8 mouse cellular contexts compared by ENCODE assay signal in the genomic region with DNA sequence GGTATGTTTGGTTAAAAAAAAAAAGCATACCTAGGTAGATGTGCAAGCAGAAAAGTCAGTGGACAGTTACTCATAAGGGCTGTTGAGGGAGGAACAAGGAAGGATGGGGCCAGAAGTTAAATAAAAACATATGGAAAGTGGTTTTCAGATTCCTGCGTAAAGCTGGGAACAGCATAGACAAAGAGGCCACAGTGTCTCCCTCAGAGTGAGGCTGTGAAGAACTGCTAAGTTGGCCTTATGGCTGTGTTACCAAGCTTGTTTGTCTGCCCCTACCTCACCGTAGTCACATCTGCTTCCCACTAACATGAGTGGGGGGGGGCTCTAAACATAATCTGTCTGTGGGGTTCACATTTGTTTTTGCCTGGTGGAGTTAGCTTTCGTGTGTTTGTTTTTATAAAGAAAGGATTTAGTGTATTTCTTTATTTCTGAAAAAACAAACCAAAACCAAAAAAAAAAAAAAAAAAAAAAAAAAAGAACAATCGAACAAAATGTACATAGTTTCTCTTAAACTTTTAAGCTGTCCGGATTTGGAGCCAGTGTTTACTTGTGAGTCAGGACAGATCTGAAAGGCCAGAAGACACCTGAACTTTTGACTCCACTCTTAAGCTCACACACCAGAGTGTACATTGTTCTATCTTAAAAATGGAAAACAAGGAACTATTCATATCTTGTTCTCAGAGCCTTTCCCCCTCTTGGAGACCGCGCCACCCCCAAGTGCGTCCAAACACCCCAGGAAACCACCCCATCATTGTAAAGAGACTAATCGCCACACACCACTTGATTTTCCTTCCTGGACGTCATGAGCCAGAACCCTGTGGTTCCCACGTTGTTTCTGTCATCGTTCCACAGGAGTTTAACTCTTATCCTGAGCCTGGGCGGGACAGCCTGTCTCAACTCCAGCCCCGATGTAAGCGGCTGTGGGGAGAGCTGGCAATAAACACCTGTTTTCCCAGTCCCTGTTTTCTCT.
DNase-seq lines count a peak whose midpoint lies in the region; ATAC-seq and TF ChIP-seq lines count a peak whose summit lies in the region.

No protein-coding gene starts in this region.

- H3K4me1 ChIP-seq in hindbrain, embryonic 11.5 days (replicated peaks; ENCODE audit: control insufficient read depth, insufficient read depth, low read length) = no peaks in the 10 kb centered on the region
- no peaks in the 10 kb centered on the region for H3K4me1 ChIP-seq in hindbrain, postnatal 0 days (ENCODE audit: insufficient read depth, low read length)
- H3K4me1 ChIP-seq in embryonic facial prominence, embryonic 10.5 days = peaks cover 68% of the 10 kb centered on the region
- H3K4me1 ChIP-seq in hindbrain, embryonic 15.5 days (replicated peaks) = peaks cover 9% of the 10 kb centered on the region
- peaks cover 7% of the 10 kb centered on the region; the same call in 1 of the 2 replicates for H3K4me1 ChIP-seq in lung, postnatal 0 days (ENCODE audit: insufficient read depth, low read depth, low read length)
- no peaks in the 10 kb centered on the region for H3K4me1 ChIP-seq in cerebellum, adult 2 months (ENCODE audit: control insufficient read depth, insufficient read depth, low read length)
- 0 out of 2 replicates have a peak, but pooled peaks cover 2% of the 10 kb centered on the region for H3K4me1 ChIP-seq in midbrain, embryonic 16.5 days (ENCODE audit: control insufficient read depth, insufficient read depth, low read length)

- WGBS in hindbrain, embryonic 11.5 days = 61% methylated on average over 15 of the region's 15 CpGs
- 45% methylated on average over 15 of the region's 15 CpGs for WGBS in hindbrain, postnatal 0 days
- WGBS in embryonic facial prominence, embryonic 10.5 days = 36% methylated on average over 15 of the region's 15 CpGs
- 57% methylated on average over 15 of the region's 15 CpGs for WGBS in hindbrain, embryonic 15.5 days
- WGBS in lung, postnatal 0 days = 22% methylated on average over 15 of the region's 15 CpGs
- 44% methylated on average over 15 of the region's 15 CpGs for WGBS in cerebellum, adult 2 months
- 69% methylated on average over 15 of the region's 15 CpGs for WGBS in midbrain, embryonic 16.5 days

- H3K4me3 ChIP-seq in hindbrain, embryonic 11.5 days (ENCODE audit: low read depth, low read length) = no peak overlapping the region
- H3K4me3 ChIP-seq in hindbrain, postnatal 0 days (ENCODE audit: low read length) = no peak overlapping the region
- H3K4me3 ChIP-seq in embryonic facial prominence, embryonic 10.5 days = no peak overlapping the region
- no peak overlapping the region for H3K4me3 ChIP-seq in hindbrain, embryonic 15.5 days
- no peak overlapping the region for H3K4me3 ChIP-seq in lung, postnatal 0 days (ENCODE audit: low read depth, low read length)
- no peak overlapping the region for H3K4me3 ChIP-seq in cerebellum, adult 2 months (replicated peaks; ENCODE audit: insufficient read depth, low read depth, low read length)
- no peak overlapping the region for H3K4me3 ChIP-seq in midbrain, embryonic 16.5 days (ENCODE audit: low read depth, low read length)

- TF ChIP-seq POLR2A in cerebellum, adult 2 months (IDR thresholded peaks at IDR 0.05; ENCODE audit: borderline replicate concordance, insufficient read depth, low read length) = no peak

- TF ChIP-seq EP300 in lung, postnatal 0 days (IDR thresholded peaks at IDR 0.05) = peak; percentile 87

- no peak for DNase-seq in hindbrain, embryonic 11.5 days (ENCODE audit: low spot score)
- DNase-seq in hindbrain, postnatal 0 days (ENCODE audit: low spot score) = no peak
- peak; percentile 60 for DNase-seq in embryonic facial prominence, embryonic 10.5 days (ENCODE audit: low spot score)
- peak; percentile 73 for DNase-seq in lung, postnatal 0 days (ENCODE audit: low spot score)
- DNase-seq in cerebellum, adult 2 months = no peak
- no peak for DNase-seq in adipocyte (ENCODE audit: low spot score)

- no peak for TF ChIP-seq CTCF in hindbrain, postnatal 0 days (IDR thresholded peaks at IDR 0.05; ENCODE audit: low read depth)
- no peak for TF ChIP-seq CTCF in lung, postnatal 0 days (IDR thresholded peaks at IDR 0.05)
- no peak for TF ChIP-seq CTCF in cerebellum, adult 2 months (IDR thresholded peaks at IDR 0.05; ENCODE audit: borderline replicate concordance, insufficient read depth, low read depth, low read length)

- H3K9me3 ChIP-seq in hindbrain, embryonic 11.5 days (ENCODE audit: control insufficient read depth, low read length) = no peaks in the 10 kb centered on the region
- H3K9me3 ChIP-seq in hindbrain, postnatal 0 days (ENCODE audit: low read length) = no peaks in the 10 kb centered on the region
- H3K9me3 ChIP-seq in embryonic facial prominence, embryonic 10.5 days = no peaks in the 10 kb centered on the region
- no peaks in the 10 kb centered on the region for H3K9me3 ChIP-seq in hindbrain, embryonic 15.5 days
- H3K9me3 ChIP-seq in lung, postnatal 0 days (ENCODE audit: low read length) = no peaks in the 10 kb centered on the region
- H3K9me3 ChIP-seq in midbrain, embryonic 16.5 days (replicated peaks; ENCODE audit: control insufficient read depth, low read length, poor library complexity, severe bottlenecking) = no peaks in the 10 kb centered on the region

- no peak for ATAC-seq in hindbrain, embryonic 11.5 days (ENCODE audit: low FRiP score)
- no peak for ATAC-seq in hindbrain, postnatal 0 days
- ATAC-seq in hindbrain, embryonic 15.5 days (ENCODE audit: low FRiP score, low read depth) = peak; percentile 46; the same call in 1 of the 2 replicates
- peak; percentile 80 for ATAC-seq in lung, postnatal 0 days
- ATAC-seq in midbrain, embryonic 16.5 days = no peak

- H3K4me2 ChIP-seq in hindbrain, embryonic 11.5 days (replicated peaks; ENCODE audit: low read depth, low read length) = no peak overlapping the region
- no peak overlapping the region for H3K4me2 ChIP-seq in hindbrain, postnatal 0 days (ENCODE audit: low read depth, low read length)
- H3K4me2 ChIP-seq in hindbrain, embryonic 15.5 days = no peak overlapping the region
- no peak overlapping the region for H3K4me2 ChIP-seq in lung, postnatal 0 days (replicated peaks; ENCODE audit: low read depth, low read length)
- H3K4me2 ChIP-seq in midbrain, embryonic 16.5 days (ENCODE audit: low read length) = no peak overlapping the region

- H3K27ac ChIP-seq in hindbrain, embryonic 11.5 days (ENCODE audit: low read depth, low read length) = 0 out of 2 replicates have a peak overlapping the region, but pooled peaks have one; percentile 9
- H3K27ac ChIP-seq in hindbrain, postnatal 0 days = no peak overlapping the region
- H3K27ac ChIP-seq in embryonic facial prominence, embryonic 10.5 days (replicated peaks) = peak overlapping the region; percentile 80
- no peak overlapping the region; the same call in 1 of the 2 replicates for H3K27ac ChIP-seq in hindbrain, embryonic 15.5 days (replicated peaks)
- H3K27ac ChIP-seq in lung, postnatal 0 days (ENCODE audit: low read length) = peak overlapping the region; percentile 39; the same call in 1 of the 2 replicates
- H3K27ac ChIP-seq in cerebellum, adult 2 months (ENCODE audit: insufficient read depth, low read length) = no peak overlapping the region
- H3K27ac ChIP-seq in midbrain, embryonic 16.5 days (ENCODE audit: low read length) = no peak overlapping the region

- no peaks in the 10 kb centered on the region for H3K36me3 ChIP-seq in hindbrain, embryonic 11.5 days (ENCODE audit: control insufficient read depth, insufficient read depth, low read length)
- H3K36me3 ChIP-seq in hindbrain, postnatal 0 days (ENCODE audit: insufficient read depth, low read length) = no peaks in the 10 kb centered on the region
- H3K36me3 ChIP-seq in embryonic facial prominence, embryonic 10.5 days (replicated peaks) = no peaks in the 10 kb centered on the region
- H3K36me3 ChIP-seq in hindbrain, embryonic 15.5 days = no peaks in the 10 kb centered on the region
- H3K36me3 ChIP-seq in lung, postnatal 0 days (ENCODE audit: insufficient read depth, low read length) = no peaks in the 10 kb centered on the region
- no peaks in the 10 kb centered on the region for H3K36me3 ChIP-seq in midbrain, embryonic 16.5 days (ENCODE audit: control insufficient read depth, insufficient read depth, low read length)

- no peaks in the 10 kb centered on the region for H3K27me3 ChIP-seq in hindbrain, embryonic 11.5 days (ENCODE audit: control insufficient read depth, insufficient read depth, low read length)
- no peaks in the 10 kb centered on the region for H3K27me3 ChIP-seq in hindbrain, postnatal 0 days (ENCODE audit: insufficient read depth, low read length)
- 0 out of 2 replicates have a peak, but pooled peaks cover 6% of the 10 kb centered on the region for H3K27me3 ChIP-seq in embryonic facial prominence, embryonic 10.5 days (replicated peaks; ENCODE audit: low read depth, poor library complexity, severe bottlenecking)
- H3K27me3 ChIP-seq in hindbrain, embryonic 15.5 days = no peaks in the 10 kb centered on the region
- no peaks in the 10 kb centered on the region for H3K27me3 ChIP-seq in lung, postnatal 0 days (replicated peaks; ENCODE audit: insufficient read depth, low read length)
- H3K27me3 ChIP-seq in cerebellum, adult 2 months (ENCODE audit: control insufficient read depth, insufficient read depth, low read length) = no peaks in the 10 kb centered on the region
- H3K27me3 ChIP-seq in midbrain, embryonic 16.5 days (ENCODE audit: control insufficient read depth, insufficient read depth, low read depth, low read length) = no peaks in the 10 kb centered on the region

- H3K9ac ChIP-seq in hindbrain, embryonic 11.5 days (ENCODE audit: low read depth, low read length) = no peak overlapping the region
- H3K9ac ChIP-seq in hindbrain, postnatal 0 days (replicated peaks; ENCODE audit: low read length) = no peak overlapping the region
- H3K9ac ChIP-seq in hindbrain, embryonic 15.5 days = no peak overlapping the region
- no peak overlapping the region for H3K9ac ChIP-seq in lung, postnatal 0 days (replicated peaks; ENCODE audit: low read depth)
- H3K9ac ChIP-seq in midbrain, embryonic 16.5 days (ENCODE audit: low read depth, low read length) = no peak overlapping the region

Comparison
In these comparisons a context has a peak if more than half of its experiments do, and no peak if none do; other contexts are left out.
1. ATAC-seq: peak in hindbrain, embryonic 15.5 days (single experiment) and lung, postnatal 0 days (single experiment); none in hindbrain, embryonic 11.5 days (single experiment), hindbrain, postnatal 0 days (single experiment) and midbrain, embryonic 16.5 days (single experiment).
2. H3K27ac ChIP-seq: peak in hindbrain, embryonic 11.5 days (single experiment), embryonic facial prominence, embryonic 10.5 days (single experiment) and lung, postnatal 0 days (single experiment); none in hindbrain, postnatal 0 days (single experiment), hindbrain, embryonic 15.5 days (single experiment), cerebellum, adult 2 months (single experiment) and midbrain, embryonic 16.5 days (single experiment).
3. DNase-seq: peak in embryonic facial prominence, embryonic 10.5 days (single experiment) and lung, postnatal 0 days (single experiment); none in hindbrain, embryonic 11.5 days (single experiment), hindbrain, postnatal 0 days (single experiment), cerebellum, adult 2 months (0 of 2) and adipocyte (single experiment).